Mouse (Mus musculus) thymus, adult 2 months (tissue): ENCODE data around the gene Vtn. TPM values are rescaled to one million over a fixed set of nuclear protein-coding genes. Genes with fewer than 3 reads are reported as not detected.

ENCODE experiments used
- DNase-seq: peaks from one replicate; pipeline ENCODE4 v3.0.0; 2021
- H3K27ac ChIP-seq: fragments of 200-500 bp; 2 replicates; pipeline ENCODE4 v1.5.1; 2012; ENCODE audit warnings: low read length, control low read depth; ENCODE audit not compliant: control insufficient read depth, insufficient read depth
- H3K27me3 ChIP-seq: fragments of 200-500 bp; 2 replicates; pipeline ENCODE4 v1.6.1; 2012; ENCODE audit warnings: mild to moderate bottlenecking, low read length, moderate library complexity, mixed read lengths; ENCODE audit not compliant: control insufficient read depth, insufficient read depth
- H3K36me3 ChIP-seq: fragments of 200-500 bp; 2 replicates; pipeline ENCODE4 v1.6.1; 2012; ENCODE audit warnings: mild to moderate bottlenecking, low read length, moderate library complexity; ENCODE audit not compliant: control insufficient read depth, insufficient read depth
- H3K4me1 ChIP-seq: fragments of 200-500 bp; replicated peaks from 2 replicates; pipeline ENCODE4 v1.6.1; 2012; ENCODE audit warnings: low read length; ENCODE audit not compliant: control insufficient read depth, insufficient read depth
- H3K4me3 ChIP-seq: fragments of 200-500 bp; 2 replicates; pipeline ENCODE4 v1.5.1; 2012; ENCODE audit warnings: mild to moderate bottlenecking, low read length, control low read depth, moderate library complexity; ENCODE audit not compliant: control insufficient read depth, insufficient read depth
- CTCF ChIP-seq: fragments of 200-500 bp; IDR thresholded peaks from 2 replicates; pipeline ENCODE4 v1.5.1; 2012; ENCODE audit warnings: mild to moderate bottlenecking, control low read depth, low read length, moderate library complexity, borderline replicate concordance; ENCODE audit not compliant: control insufficient read depth, poor library complexity, insufficient read depth; ENCODE audit errors: extremely low read depth
- POLR2A ChIP-seq: fragments of 200-500 bp; IDR thresholded peaks from 2 replicates; pipeline ENCODE4 v1.6.1; 2012; ENCODE audit warnings: mild to moderate bottlenecking, low read length, control low read depth, moderate library complexity; ENCODE audit not compliant: control insufficient read depth, poor library complexity, insufficient read depth; ENCODE audit errors: extremely low read depth
- WGBS: fragments of 180-500 bp; shearing (Covaris S2); methylation state at CpG from one replicate; pipeline ENCODE4 v1.1.7; 2018; 5-methylcytosine and 5-hydroxymethylcytosine counted together
- polyA plus RNA-seq: library from polyadenylated mRNA; depleted of rRNA; stranded (reverse); fragments of >200 nt; gene quantifications from 2 replicates; pipeline ENCODE4 v1.2.3, GENCODE M21; 2012; rRNA removed

The Vtn gene
- 5.5 and 8.9 TPM in 2 replicates for polyA plus RNA-seq

DNA sequence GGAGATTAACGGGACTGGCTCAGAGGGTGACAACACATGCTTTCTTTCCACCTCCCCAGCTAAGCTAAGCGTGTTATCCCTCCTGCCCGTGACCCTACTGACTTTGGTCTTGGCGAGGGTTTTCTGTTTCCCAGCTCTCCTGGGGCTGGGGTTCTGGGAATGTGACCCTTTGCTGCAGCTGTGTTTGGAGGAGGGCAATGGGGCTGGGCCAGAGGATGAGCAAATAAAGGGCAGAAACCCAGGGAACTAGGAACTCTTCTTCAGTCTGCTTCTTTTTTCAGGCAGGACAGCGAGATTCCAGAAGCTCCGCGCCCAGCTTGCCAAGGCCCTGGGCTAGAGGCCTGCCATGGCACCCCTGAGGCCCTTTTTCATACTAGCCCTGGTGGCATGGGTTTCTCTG, at the start of gene Vtn:
TSS of gene Vtn (plus strand) at position 88 of the 400 bp plus-strand sequence.
- H3K4me3 ChIP-seq: peak within 1 kb of the TSS; percentile 41
- H3K27ac ChIP-seq: no peak within 1 kb of the TSS
- H3K36me3 ChIP-seq: no peaks in the 10 kb centered on the region
- no peak for TF ChIP-seq POLR2A
- no peak for TF ChIP-seq CTCF
- 81% methylated on average over 7 of the region's 7 CpGs for WGBS
- H3K4me1 ChIP-seq: peaks cover 15% of the 10 kb centered on the region
- DNase-seq: no peak
- H3K27me3 ChIP-seq: peaks cover 6% of the 10 kb centered on the region

DNA sequence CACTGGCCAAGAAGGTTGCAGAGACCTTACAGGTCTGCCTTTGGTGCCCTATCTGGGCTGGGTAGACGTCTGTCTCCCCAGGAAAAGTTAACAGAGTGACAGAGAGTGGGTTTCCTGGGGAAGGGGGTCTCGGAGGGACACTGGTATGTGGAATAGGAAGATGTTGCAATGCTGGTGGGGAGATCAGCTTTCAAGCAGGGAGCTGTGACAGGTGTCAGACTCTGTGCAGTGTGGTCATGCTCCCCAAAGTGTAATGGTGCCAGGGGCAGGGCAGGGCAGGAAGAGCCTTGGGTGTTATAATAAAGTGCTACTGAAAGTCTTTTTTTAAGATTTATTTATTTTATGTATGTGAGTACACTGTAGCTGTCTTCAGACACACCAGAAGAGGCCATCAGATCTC, 48.6 kb upstream of the Vtn start:
- Histone ChIP-seq H3K27me3 (no peaks in the 10 kb centered on the region), H3K4me1 (no peaks in the 10 kb centered on the region), H3K4me3 (no peak overlapping the region), H3K36me3 (no peaks in the 10 kb centered on the region), H3K27ac (no peak overlapping the region)
- no peak for DNase-seq
- 47% methylated on average over 2 of the region's 2 CpGs for WGBS
- TF ChIP-seq CTCF: no peak
- TF ChIP-seq POLR2A: no peak

DNA sequence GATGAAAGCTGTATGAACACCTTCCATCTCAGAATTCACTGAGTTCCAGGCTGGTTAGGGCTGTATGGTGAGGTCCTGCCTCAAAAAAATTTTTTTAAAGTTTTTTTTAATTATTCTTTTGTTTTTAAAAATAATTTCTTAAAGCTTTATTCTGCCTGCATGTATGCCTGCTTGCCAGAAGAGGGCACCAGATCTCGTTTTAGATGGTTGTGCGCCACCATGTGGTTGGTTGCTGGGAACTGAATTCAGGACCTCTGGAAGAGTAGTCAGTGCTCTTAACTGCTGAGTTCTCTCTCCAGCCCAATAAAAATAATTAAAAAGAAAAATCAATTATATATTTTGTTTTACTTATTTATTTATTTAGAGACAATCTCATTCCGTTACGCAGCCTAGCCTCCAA, 45.2 kb upstream of the Vtn start:
- H3K36me3 ChIP-seq: no peaks in the 10 kb centered on the region
- 30% methylated on average over 4 of the region's 4 CpGs for WGBS
- H3K27ac ChIP-seq: no peak overlapping the region
- no peak overlapping the region for H3K4me3 ChIP-seq
- DNase-seq: peak; percentile 71
- no peaks in the 10 kb centered on the region for H3K27me3 ChIP-seq
- TF ChIP-seq POLR2A (no peak), CTCF (no peak)
- H3K4me1 ChIP-seq: no peaks in the 10 kb centered on the region

DNA sequence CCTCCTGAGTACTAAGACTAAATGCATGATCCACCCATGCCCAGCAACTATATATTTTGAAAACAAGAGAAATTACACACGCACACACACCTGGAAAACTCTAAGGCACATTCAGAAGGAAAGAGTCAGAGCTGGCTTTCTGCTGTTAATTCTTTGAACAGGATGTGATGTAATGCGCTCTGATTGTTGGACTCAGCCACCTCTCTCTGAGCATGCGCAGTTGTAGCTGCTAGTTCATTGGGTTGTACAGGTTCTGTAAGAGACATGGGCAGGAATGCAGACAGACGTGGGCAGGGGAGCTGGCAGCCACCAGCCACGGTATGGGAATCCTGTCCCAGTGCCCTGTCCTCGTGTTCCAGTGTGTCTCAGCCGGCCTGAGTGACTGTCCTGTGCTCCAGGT, 44.6 kb upstream of the Vtn start:
- H3K4me3 ChIP-seq: no peak overlapping the region
- 74% methylated on average over 7 of the region's 7 CpGs for WGBS
- DNase-seq: no peak

DNA sequence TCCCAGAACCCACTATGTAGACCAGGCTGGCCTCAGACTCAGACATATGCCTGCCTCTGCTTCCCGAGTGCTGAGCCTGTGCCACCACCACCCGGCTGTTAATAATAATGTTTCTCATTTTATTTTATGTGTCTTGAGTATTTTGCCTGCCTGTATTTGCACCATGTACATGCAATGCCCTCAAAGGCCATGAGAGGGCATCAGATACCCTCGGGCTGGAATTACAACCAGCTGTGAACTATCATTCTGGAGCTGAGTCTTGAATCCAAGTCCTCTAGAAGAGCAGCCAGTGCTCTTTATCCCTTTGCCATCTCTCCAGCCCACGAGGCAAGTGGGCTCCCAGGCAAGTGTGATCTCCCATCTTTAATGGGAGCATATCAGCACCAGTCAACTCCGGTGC, 43.6 kb upstream of the Vtn start:
- DNase-seq: peak; percentile 38
- no peaks in the 10 kb centered on the region for H3K27me3 ChIP-seq
- 30% methylated on average over 5 of the region's 5 CpGs for WGBS
- H3K4me3 ChIP-seq: no peak overlapping the region
- no peak for TF ChIP-seq CTCF
- TF ChIP-seq POLR2A: no peak
- H3K4me1 ChIP-seq: no peaks in the 10 kb centered on the region
- H3K36me3 ChIP-seq: no peaks in the 10 kb centered on the region
- H3K27ac ChIP-seq: no peak overlapping the region

More for the DNA sequence above, 44.6 kb upstream of the Vtn start:
- Histone ChIP-seq H3K4me1 (no peaks in the 10 kb centered on the region), H3K27me3 (no peaks in the 10 kb centered on the region), H3K36me3 (no peaks in the 10 kb centered on the region), H3K27ac (no peak overlapping the region)
- TF ChIP-seq POLR2A (no peak), CTCF (no peak)

DNA sequence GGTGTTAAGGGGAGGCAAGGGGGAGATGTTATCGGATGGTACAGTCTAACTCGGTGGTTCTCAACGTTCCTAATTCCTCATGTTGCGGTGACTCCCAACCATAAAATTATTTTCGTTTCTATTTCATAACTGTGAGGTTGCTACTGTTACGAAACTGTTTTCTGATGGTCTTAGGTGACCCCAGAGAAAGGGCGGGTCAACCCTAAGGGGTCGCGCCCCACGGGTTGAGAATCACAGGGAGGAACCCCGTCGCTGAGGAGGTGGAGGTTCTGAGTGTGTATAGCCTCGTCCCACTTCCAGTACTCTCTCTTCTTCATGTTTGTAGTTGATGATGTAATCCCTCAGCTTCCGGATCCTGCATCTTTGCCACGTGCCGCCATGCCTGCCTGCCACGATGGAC, 40.2 kb upstream of the Vtn start:
- no peaks in the 10 kb centered on the region for H3K4me1 ChIP-seq
- H3K4me3 ChIP-seq: no peak overlapping the region
- H3K27ac ChIP-seq: no peak overlapping the region
- no peak for DNase-seq
- H3K36me3 ChIP-seq: no peaks in the 10 kb centered on the region
- H3K27me3 ChIP-seq: no peaks in the 10 kb centered on the region
- WGBS: 84% methylated on average over 17 of the region's 17 CpGs
- TF ChIP-seq CTCF: no peak
- no peak for TF ChIP-seq POLR2A

DNA sequence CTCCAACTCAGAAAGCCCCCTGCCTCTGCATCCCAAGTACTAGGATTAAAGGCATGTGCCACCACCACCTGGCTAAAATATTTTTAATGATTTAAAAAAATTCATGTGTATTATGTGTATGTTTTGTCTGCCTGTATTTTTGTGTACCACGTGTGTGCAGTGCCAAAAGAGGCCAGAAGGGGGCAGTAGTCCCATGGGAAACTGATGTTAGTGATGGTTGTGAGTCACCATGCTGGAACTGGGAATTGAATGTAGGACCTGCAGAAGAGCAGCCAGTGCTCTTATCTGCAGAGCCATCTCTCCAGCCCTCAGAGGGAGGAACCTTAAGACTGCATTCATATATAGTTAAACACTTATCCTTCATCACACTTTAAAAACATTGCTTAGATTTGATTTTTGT, 37.0 kb upstream of the Vtn start:
- TF ChIP-seq CTCF: no peak
- TF ChIP-seq POLR2A: no peak
- WGBS: 76% methylated on average over 1 of the region's 1 CpGs
- H3K4me1 ChIP-seq: peaks cover 12% of the 10 kb centered on the region; the same call in 1 of the 2 replicates
- no peaks in the 10 kb centered on the region for H3K36me3 ChIP-seq
- DNase-seq: no peak
- H3K4me3 ChIP-seq: no peak overlapping the region
- no peaks in the 10 kb centered on the region for H3K27me3 ChIP-seq
- no peak overlapping the region for H3K27ac ChIP-seq
